Mouse (Mus musculus): ENCODE data around the gene Chmp2a. TPM values are rescaled to one million over a fixed set of nuclear protein-coding genes. Genes with fewer than 3 reads are reported as not detected.

Gene Chmp2a
- total and polyA plus RNA-seq, 3 experiments: 100 to 180 TPM; not detected in 1

- H3K79me2 ChIP-seq (ENCODE audit: control insufficient read depth, insufficient read depth, low read length, poor library complexity): peaks cover 25% of the 10 kb centered on the region
- peak within 1 kb of the TSS; percentile 95 to 97 for H3K4me3 ChIP-seq (ENCODE audit: control insufficient read depth in 1 of 2, insufficient read depth in 1 of 2, low read depth in 2 of 2, low read length in 2 of 2)
- peaks cover 0 to 14% of the 10 kb centered on the region in 2 experiments; a peak in 2 of 4 replicates for H3K36me3 ChIP-seq (ENCODE audit: control insufficient read depth in 1 of 2, insufficient read depth in 2 of 2, low read length in 2 of 2)
- H3K27ac ChIP-seq (ENCODE audit: control insufficient read depth, low read depth, low read length): peak within 1 kb of the TSS; percentile 98
- H3K9ac ChIP-seq (ENCODE audit: control insufficient read depth, low read depth, low read length, poor library complexity, severe bottlenecking): peak within 1 kb of the TSS; percentile 98
- no peaks in the 10 kb centered on the region for H3K9me3 ChIP-seq (replicated peaks; ENCODE audit: insufficient read depth, low read length)
- DNase-seq (ENCODE audit: low read depth, low spot score): peak; percentile 98
- H3K4me1 ChIP-seq (ENCODE audit: control insufficient read depth in 1 of 2, insufficient read depth in 2 of 2, low read length in 2 of 2): peaks cover 5 to 24% of the 10 kb centered on the region in 2 experiments; a peak in 3 of 4 replicates
- no peaks in the 10 kb centered on the region for H3K27me3 ChIP-seq (ENCODE audit: control insufficient read depth in 1 of 2, insufficient read depth in 2 of 2, low read length in 2 of 2)
- peak; percentile 88 for TF ChIP-seq POLR2AphosphoS2 (IDR thresholded peaks at IDR 0.05; ENCODE audit: low read length)
- TF ChIP-seq MAX (IDR thresholded peaks at IDR 0.05; ENCODE audit: low read length): peak; percentile 67; the same call in 1 of the 2 replicates
- no peak for TF ChIP-seq CTCF (IDR thresholded peaks at IDR 0.05 in 2 of 3, conservative IDR thresholded peaks at IDR 0.05 in 1 of 3; ENCODE audit: control insufficient read depth in 1 of 3, insufficient read depth in 1 of 3, low read depth in 2 of 3, low read length in 3 of 3, poor library complexity in 1 of 3, severe bottlenecking in 1 of 3)
- no peak for TF ChIP-seq ZNF384 (IDR thresholded peaks at IDR 0.05; ENCODE audit: low read depth, low read length)
- peak; percentile 77 for TF ChIP-seq HCFC1 (IDR thresholded peaks at IDR 0.05; ENCODE audit: low read depth, low read length)
- TF ChIP-seq BHLHE40 (IDR thresholded peaks at IDR 0.05; ENCODE audit: borderline replicate concordance, low read depth, low read length): no peak
- TF ChIP-seq MEF2A (IDR thresholded peaks at IDR 0.05; ENCODE audit: extremely low read depth, insufficient replicate concordance, low read depth, low read length, poor library complexity, severe bottlenecking): no peak
- TF ChIP-seq SIN3A (IDR thresholded peaks at IDR 0.05; ENCODE audit: low read length): peak; percentile 75
- no peak for TF ChIP-seq USF1 (IDR thresholded peaks at IDR 0.05; ENCODE audit: low read depth, low read length)
- TF ChIP-seq USF2 (IDR thresholded peaks at IDR 0.05; ENCODE audit: borderline replicate concordance in 1 of 2, insufficient read depth in 1 of 2, low read depth in 1 of 2, low read length in 2 of 2): no peak
- TF ChIP-seq KAT2A (conservative IDR thresholded peaks at IDR 0.05; ENCODE audit: low read depth, low read length): peak; percentile 60
- TF ChIP-seq NRF1 (IDR thresholded peaks at IDR 0.05; ENCODE audit: insufficient read depth, low read depth, low read length, poor library complexity, severe bottlenecking): peak; percentile 97
- no peak for TF ChIP-seq ZC3H11A (IDR thresholded peaks at IDR 0.05; ENCODE audit: low read depth, low read length)
- TF ChIP-seq ZKSCAN1 (IDR thresholded peaks at IDR 0.05; ENCODE audit: low read depth, low read length): no peak
- peak; percentile 70; the same call in 1 of the 2 replicates for TF ChIP-seq MXI1 (IDR thresholded peaks at IDR 0.05; ENCODE audit: low read depth, low read length)
- peak; percentile 40 for TF ChIP-seq TCF12 (IDR thresholded peaks at IDR 0.05; ENCODE audit: low read depth, low read length)
- TF ChIP-seq CHD2 (IDR thresholded peaks at IDR 0.05; ENCODE audit: low read length): no peak
- TF ChIP-seq EP300 (IDR thresholded peaks at IDR 0.05; ENCODE audit: low read depth in 1 of 2, low read length in 2 of 2): no peak
- TF ChIP-seq ELF1 (IDR thresholded peaks at IDR 0.05; ENCODE audit: low read depth, low read length): peak; percentile 88
- TF ChIP-seq MYC (IDR thresholded peaks at IDR 0.05; ENCODE audit: low read depth, low read length): 0 out of 2 replicates have a peak, but pooled peaks have one; percentile 20
- no peak for TF ChIP-seq CHD1 (IDR thresholded peaks at IDR 0.05; ENCODE audit: low read depth, low read length)
- TF ChIP-seq JUND (IDR thresholded peaks at IDR 0.05; ENCODE audit: low read depth, low read length): no peak
- TF ChIP-seq UBTF (IDR thresholded peaks at IDR 0.05; ENCODE audit: borderline replicate concordance, insufficient read depth, low read depth, low read length): 0 out of 2 replicates have a peak, but pooled peaks have one; percentile 30
- no peak for TF ChIP-seq TAL1 (IDR thresholded peaks at IDR 0.05; ENCODE audit: low read length)
- peak; percentile 90 for TF ChIP-seq NELFE (IDR thresholded peaks at IDR 0.05; ENCODE audit: low read depth, low read length)
- TF ChIP-seq RCOR1 (IDR thresholded peaks at IDR 0.05; ENCODE audit: low read depth, low read length): no peak
- TF ChIP-seq GATA1 (IDR thresholded peaks at IDR 0.05; ENCODE audit: low read depth, low read length): no peak
- no peak for TF ChIP-seq SMC3 (IDR thresholded peaks at IDR 0.05; ENCODE audit: low read depth, low read length)
- TF ChIP-seq GABPA (IDR thresholded peaks at IDR 0.05; ENCODE audit: low read depth, low read length): no peak
- TF ChIP-seq POLR2A (IDR thresholded peaks at IDR 0.05; ENCODE audit: control insufficient read depth in 1 of 2, insufficient read depth in 1 of 2, low read depth in 1 of 2, low read length in 2 of 2, poor library complexity in 1 of 2): peak; percentile 88 to 93
- no peak for TF ChIP-seq E2F4 (IDR thresholded peaks at IDR 0.05; ENCODE audit: borderline replicate concordance, low read depth, low read length)
- TF ChIP-seq MYB (IDR thresholded peaks at IDR 0.05; ENCODE audit: low read depth, low read length): no peak
- no peak for TF ChIP-seq MAFK (IDR thresholded peaks at IDR 0.05; ENCODE audit: borderline replicate concordance, low read depth, low read length)
- TF ChIP-seq RAD21 (IDR thresholded peaks at IDR 0.05; ENCODE audit: low read depth, low read length): no peak
- TF ChIP-seq POLR2AphosphoS5 (IDR thresholded peaks at IDR 0.05; ENCODE audit: borderline replicate concordance, low read depth, low read length): no peak
- TF ChIP-seq MAZ (IDR thresholded peaks at IDR 0.05; ENCODE audit: low read depth, low read length): peak; percentile 73; the same call in 1 of the 2 replicates
These were observed 3.4 kb upstream of the Chmp2a start, which contains the start of gene Ube2m for GRCm38 (mm10) chr7:13037901-13038555. Ube2m (minus strand) TSS chr7:13038275.

Measured in MEL (cell line).